Mouse (Mus musculus) heart, embryonic 10.5 days (tissue): ENCODE data around the gene Pjvk. TPM values are rescaled to one million over a fixed set of nuclear protein-coding genes. Genes with fewer than 3 reads are reported as not detected.

ENCODE experiments used
- DNase-seq: peaks from one replicate; pipeline ENCODE4 v3.0.0-alpha.2; 2017; ENCODE audit warnings: low spot score
- H3K27ac ChIP-seq: fragments of 300-500 bp; sonication (generic); 2 replicates; pipeline ENCODE4 v1.5.1; 2016; ENCODE audit warnings: mild to moderate bottlenecking
- H3K27me3 ChIP-seq: fragments of 300-500 bp; sonication (generic); 2 replicates; pipeline ENCODE4 v1.6.1; 2016; ENCODE audit warnings: mild to moderate bottlenecking; ENCODE audit not compliant: poor library complexity, insufficient read depth, severe bottlenecking
- H3K36me3 ChIP-seq: fragments of 300-500 bp; sonication (generic); 2 replicates; pipeline ENCODE4 v1.6.1; 2016; ENCODE audit warnings: mild to moderate bottlenecking, moderate library complexity
- H3K4me1 ChIP-seq: fragments of 300-500 bp; sonication (generic); 2 replicates; pipeline ENCODE4 v1.6.1; 2016; ENCODE audit warnings: mild to moderate bottlenecking
- H3K4me3 ChIP-seq: fragments of 300-500 bp; sonication (generic); 2 replicates; pipeline ENCODE4 v1.5.1; 2016; ENCODE audit warnings: mild to moderate bottlenecking, moderate library complexity
- H3K9me3 ChIP-seq: fragments of 300-500 bp; sonication (generic); 2 replicates; pipeline ENCODE4 v1.6.1; 2016; ENCODE audit warnings: mild to moderate bottlenecking, moderate library complexity
- WGBS: fragments of 180-500 bp; shearing (Covaris S2); methylation state at CpG from one replicate; pipeline ENCODE4 v1.1.7; 2016; 5-methylcytosine and 5-hydroxymethylcytosine counted together
- polyA plus RNA-seq: library from polyadenylated mRNA; unstranded; fragments of >200 nt; fragmentation: Nextera tagmentation; extraction: Ambion mirVana; gene quantifications from 2 replicates; pipeline ENCODE4 v1.2.1, GENCODE M21; 2016

The Pjvk gene
- polyA plus RNA-seq, 1 experiment from 2014 or later: 0.25 TPM

DNA sequence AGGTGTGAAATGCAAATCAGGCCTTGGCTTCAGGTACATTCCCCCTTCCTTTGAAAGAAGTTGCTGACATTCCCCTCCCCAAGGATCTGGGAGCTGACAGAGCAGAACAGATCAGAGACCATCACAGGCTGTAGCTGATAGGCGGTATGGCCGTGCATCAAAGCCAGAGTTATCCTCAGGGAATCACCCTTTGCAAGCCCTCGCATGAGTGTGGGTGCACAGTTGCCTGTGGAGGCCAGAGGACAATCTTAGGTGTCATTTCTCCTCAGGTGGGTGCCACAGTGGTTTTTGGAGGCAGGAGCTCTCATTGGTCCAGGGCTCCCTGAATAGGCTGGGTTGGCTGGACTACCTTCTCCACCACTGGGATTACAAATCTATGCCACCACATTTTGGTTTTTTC lies 53.9 kb downstream of the Pjvk start:
- no peak overlapping the region for H3K27ac ChIP-seq
- no peaks in the 10 kb centered on the region for H3K27me3 ChIP-seq
- H3K36me3 ChIP-seq: peaks cover 53% of the 10 kb centered on the region
- no peaks in the 10 kb centered on the region for H3K9me3 ChIP-seq
- WGBS: 85% methylated on average over 3 of the region's 3 CpGs
- H3K4me1 ChIP-seq: 0 out of 2 replicates have a peak, but pooled peaks cover 4% of the 10 kb centered on the region
- no peak overlapping the region for H3K4me3 ChIP-seq
- no peak for DNase-seq

DNA sequence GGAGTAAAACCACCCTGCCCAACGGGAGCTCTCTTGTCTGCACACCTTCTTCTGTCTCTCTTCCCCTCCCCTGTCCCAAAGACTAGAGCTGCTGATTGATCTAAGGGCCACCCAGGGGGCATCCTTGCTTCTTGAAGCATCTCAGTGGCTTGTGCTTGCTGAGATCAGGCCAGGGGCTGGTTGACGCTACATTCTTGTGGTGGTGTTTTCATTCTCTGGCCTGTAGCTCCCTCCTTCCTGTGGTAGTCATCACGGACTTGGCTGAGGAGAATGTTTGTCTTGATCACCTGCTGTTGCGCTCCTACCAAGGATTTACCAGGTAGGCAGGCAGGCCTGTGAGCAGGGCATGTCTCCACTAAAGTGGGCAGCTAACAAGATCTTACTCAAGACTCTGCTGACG lies 54.5 kb downstream of the Pjvk start:
- Histone ChIP-seq H3K9me3 (no peaks in the 10 kb centered on the region), H3K27me3 (no peaks in the 10 kb centered on the region), H3K36me3 (peaks cover 59% of the 10 kb centered on the region), H3K27ac (no peak overlapping the region), H3K4me3 (no peak overlapping the region), H3K4me1 (0 out of 2 replicates have a peak, but pooled peaks cover 4% of the 10 kb centered on the region)
- DNase-seq: no peak
- WGBS: 71% methylated on average over 5 of the region's 5 CpGs

- no peaks in the 10 kb centered on the region for H3K27me3 ChIP-seq
- WGBS: 89% methylated on average over 13 of the region's 13 CpGs
- no peaks in the 10 kb centered on the region for H3K9me3 ChIP-seq
- no peaks in the 10 kb centered on the region for H3K4me1 ChIP-seq
- no peak overlapping the region for H3K4me3 ChIP-seq
- DNase-seq: no peak
- peaks cover 88% of the 10 kb centered on the region for H3K36me3 ChIP-seq
- no peak overlapping the region for H3K27ac ChIP-seq
Observed at GRCm38 (mm10) chr2:76705655-76706054, 57.4 kb downstream of the Pjvk start.

Other genes starting within 250 kb of the Pjvk start
- 6.5 and 9.6 TPM in 2 replicates for gene Osbpl6, start 242.0 kb upstream of the Pjvk start, polyA plus RNA-seq
- gene Prkra, start 461 bp upstream of the Pjvk start, polyA plus RNA-seq: 37.4 and 49.9 TPM in 2 replicates
- 33.4 and 41.7 TPM in 2 replicates for gene Fkbp7, start 24.6 kb downstream of the Pjvk start, polyA plus RNA-seq
- gene Plekha3, start 26.8 kb downstream of the Pjvk start, polyA plus RNA-seq: 8.9 and 11.7 TPM in 2 replicates